Mouse (Mus musculus): ENCODE measurements around the gene Retn.

The Retn gene

GRCm38 (mm10) chr8:3655526-3655925 lies at the start of gene Retn:
Gene Retn (plus strand): TSS chr8:3655770.
- DNase-seq = no peak

GRCm38 (mm10) chr8:3606593-3606992 lies 49.0 kb upstream of the Retn start:
- DNase-seq = no peak

- DNase-seq = no peak
These were observed 47.7 kb upstream of the Retn start for GRCm38 (mm10) chr8:3607822-3608221.

- no peak for DNase-seq
These were observed 46.3 kb upstream of the Retn start for GRCm38 (mm10) chr8:3609046-3609815.

GRCm38 (mm10) chr8:3609816-3610150 lies 45.8 kb upstream of the Retn start:
- no peak for DNase-seq

- DNase-seq = peak; percentile 95
These were observed 34.2 kb upstream of the Retn start, which contains the start of the genes Xab2 and Pet100 for GRCm38 (mm10) chr8:3621199-3621970. Gene Xab2 (minus strand): TSS chr8:3621316. Gene Pet100 (plus strand): TSS chr8:3621548.

GRCm38 (mm10) chr8:3622119-3622518 lies 33.5 kb upstream of the Retn start:
- no peak for DNase-seq

- DNase-seq = no peak
These were observed 30.1 kb upstream of the Retn start, which contains the start of gene Pcp2 for GRCm38 (mm10) chr8:3625445-3625844. Gene Pcp2 (minus strand): TSS chr8:3625545.

GRCm38 (mm10) chr8:3626971-3627370 lies 28.6 kb upstream of the Retn start:
- no peak for DNase-seq

GRCm38 (mm10) chr8:3628014-3628413 lies 27.6 kb upstream of the Retn start:
- DNase-seq = peak; percentile 46

GRCm38 (mm10) chr8:3630647-3631477 lies 24.7 kb upstream of the Retn start, which contains the start of gene Stxbp2:
Gene Stxbp2 (plus strand): TSS chr8:3630955.
- DNase-seq = peak; percentile 92

- peak; percentile 37 for DNase-seq
These were observed 24.1 kb upstream of the Retn start for GRCm38 (mm10) chr8:3631478-3631875.

- DNase-seq = peak; percentile 54
These were observed 9.8 kb upstream of the Retn start for GRCm38 (mm10) chr8:3645804-3646203.

GRCm38 (mm10) chr8:3646824-3647531 lies 8.6 kb upstream of the Retn start:
- no peak for DNase-seq

GRCm38 (mm10) chr8:3647561-3647960 lies 8.0 kb upstream of the Retn start:
- DNase-seq = no peak

GRCm38 (mm10) chr8:3648268-3648667 lies 7.3 kb upstream of the Retn start:
- no peak for DNase-seq

GRCm38 (mm10) chr8:3648990-3649389 lies 6.6 kb upstream of the Retn start:
- DNase-seq = no peak

GRCm38 (mm10) chr8:3652845-3653244 lies 2.7 kb upstream of the Retn start:
- no peak for DNase-seq

GRCm38 (mm10) chr8:3654726-3655508 lies 653 bp upstream of the Retn start:
- DNase-seq = no peak

GRCm38 (mm10) chr8:3656725-3657381 lies 1.3 kb downstream of the Retn start:
- no peak for DNase-seq

- DNase-seq = no peak
These were observed 5.3 kb downstream of the Retn start for GRCm38 (mm10) chr8:3660889-3661288.

Measured in thymus, postnatal 14 days (tissue).